8 mouse cellular contexts compared by ENCODE assay signal in the genomic region with DNA sequence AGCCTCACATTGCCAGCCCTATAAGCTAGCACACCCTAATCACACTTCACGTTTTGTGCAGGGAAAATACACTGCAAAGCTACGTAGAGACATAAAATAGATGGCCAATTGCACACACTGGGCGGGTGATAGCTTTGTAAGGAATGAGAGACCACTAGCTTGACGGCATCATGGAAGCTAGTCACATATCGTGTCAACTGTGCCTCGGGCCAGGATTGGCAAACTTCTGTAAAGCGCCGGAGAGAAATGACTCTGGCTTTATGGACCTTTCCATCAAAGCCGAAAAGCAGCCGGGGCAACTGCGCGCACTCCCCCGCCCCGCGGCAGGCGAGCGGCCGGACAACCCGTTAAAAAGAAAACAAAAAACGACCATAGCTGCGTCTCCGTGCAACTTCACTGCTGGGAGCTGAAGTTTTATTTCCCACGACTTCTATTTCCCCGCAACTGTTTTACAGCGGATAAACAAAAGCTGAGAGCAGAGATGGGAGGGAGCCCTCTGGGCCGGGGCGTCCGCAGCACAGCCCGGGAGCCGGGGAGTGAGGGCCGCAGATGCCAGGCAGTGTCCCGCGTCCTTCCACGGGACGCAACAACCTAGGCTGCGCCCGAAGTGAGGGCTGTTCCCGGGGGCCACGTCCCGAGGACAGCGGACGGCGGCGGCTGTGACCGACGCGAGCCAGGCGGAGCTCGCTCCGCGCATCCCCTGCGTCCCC. TPM values are rescaled to one million over a fixed set of nuclear protein-coding genes. Genes with fewer than 3 reads are reported as not detected.
A peak's percentile ranks its signal among the peaks of the same experiment; 100 is the strongest.
DNase-seq lines count a peak whose midpoint lies in the region; ATAC-seq and TF ChIP-seq lines count a peak whose summit lies in the region.

No protein-coding gene starts in this region.

- no peaks in the 10 kb centered on the region for H3K36me3 ChIP-seq in spleen, adult 2 months (ENCODE audit: control insufficient read depth, insufficient read depth, low read length)
- H3K36me3 ChIP-seq in hindbrain, embryonic 16.5 days (ENCODE audit: control insufficient read depth, insufficient read depth, low read length): no peaks in the 10 kb centered on the region

- peak overlapping the region; percentile 64 for H3K4me2 ChIP-seq in hindbrain, embryonic 16.5 days (ENCODE audit: low read length)

- peak overlapping the region; percentile 4; the same call in 1 of the 2 replicates for H3K27ac ChIP-seq in spleen, adult 2 months (ENCODE audit: insufficient read depth, low read length)
- peak overlapping the region; percentile 85 for H3K27ac ChIP-seq in hindbrain, embryonic 16.5 days (ENCODE audit: low read depth, low read length)

- ATAC-seq in hindbrain, embryonic 16.5 days: peak; percentile 72; the same call in 1 of the 2 replicates

- H3K27me3 ChIP-seq in spleen, adult 2 months (ENCODE audit: control insufficient read depth, insufficient read depth, low read length): no peaks in the 10 kb centered on the region
- H3K27me3 ChIP-seq in hindbrain, embryonic 16.5 days (replicated peaks; ENCODE audit: control insufficient read depth, insufficient read depth, low read length): peaks cover 24% of the 10 kb centered on the region

- no peaks in the 10 kb centered on the region for H3K4me1 ChIP-seq in spleen, adult 2 months (ENCODE audit: control insufficient read depth, insufficient read depth, insufficient read length)
- peaks cover 22% of the 10 kb centered on the region for H3K4me1 ChIP-seq in hindbrain, embryonic 16.5 days (ENCODE audit: control insufficient read depth, insufficient read depth, low read depth, low read length)

- H3K4me3 ChIP-seq in spleen, adult 2 months (ENCODE audit: extremely low read depth, insufficient read depth, insufficient read length): peak overlapping the region; percentile 84
- peak overlapping the region; percentile 78 for H3K4me3 ChIP-seq in hindbrain, embryonic 16.5 days (ENCODE audit: low read length)

- DNase-seq in adrenal gland, postnatal 25 days: peak; percentile 48
- DNase-seq in adrenal gland, adult 8-10 months: no peak
- no peak for DNase-seq in spleen, adult 2 months (ENCODE audit: low read depth in 1 of 2, low spot score in 2 of 2)
- no peak for DNase-seq in spleen, postnatal 36 days (ENCODE audit: low spot score in 2 of 2)
- DNase-seq in lung, postnatal 10 days: peak; percentile 27
- no peak for DNase-seq in urinary bladder, postnatal 4 days (ENCODE audit: low spot score in 2 of 2)
- no peak for DNase-seq in adrenal gland, adult 2 months

- TF ChIP-seq CTCF in spleen, adult 2 months (IDR thresholded peaks at IDR 0.05; ENCODE audit: extremely low read depth, insufficient read depth, insufficient read length, insufficient replicate concordance): no peak

- H3K9ac ChIP-seq in hindbrain, embryonic 16.5 days (ENCODE audit: low read depth, low read length): peak overlapping the region; percentile 78

- no peak for TF ChIP-seq POLR2A in spleen, adult 2 months (IDR thresholded peaks at IDR 0.05; ENCODE audit: low read depth, low read length)

- no peaks in the 10 kb centered on the region; the same call in none of the 2 replicates for H3K9me3 ChIP-seq in hindbrain, embryonic 16.5 days (ENCODE audit: control insufficient read depth, low read length)

- WGBS in spleen, adult 2 months: under 1% methylated on average over 52 of the region's 52 CpGs
- WGBS in hindbrain, embryonic 16.5 days: under 1% methylated on average over 37 of the region's 52 CpGs

RNA-seq across cellular contexts. Expression of a gene that starts 0.6 kb away (rescaled TPM):
- total RNA-seq in adrenal gland, postnatal 25 days (2021): 13.8 and 14.4 TPM in 2 replicates
- 10 to 100 TPM in 3 of 4 experiments, 1 to 10 TPM in 1; 8.0 to 16.0 (median 15.5) TPM for total RNA-seq in adrenal gland, adult 8-10 months (2022)
- polyA plus RNA-seq in spleen, adult 2 months (2012; rRNA removed): 8.8 and 12.6 TPM in 2 replicates
- polyA plus RNA-seq in hindbrain, embryonic 16.5 days (2015; fragmentation: Nextera tagmentation; extraction: Ambion mirVana): 3.2 and 4.4 TPM in 2 replicates
- 10 to 100 TPM; 10.3 to 12.2 TPM for total RNA-seq in adrenal gland, adult 2 months (2021)
- polyA plus RNA-seq in adrenal gland, adult 2 months (2012; rRNA removed): 9.7 and 10.8 TPM in 2 replicates

Comparison
In these comparisons a context has a peak if more than half of its experiments do, and no peak if none do; other contexts are left out.
1. DNase-seq: peak in adrenal gland, postnatal 25 days (single experiment) and lung, postnatal 10 days (single experiment); none in adrenal gland, adult 8-10 months (single experiment), spleen, adult 2 months (0 of 2), spleen, postnatal 36 days (0 of 2), urinary bladder, postnatal 4 days (0 of 2) and adrenal gland, adult 2 months (single experiment).